23 mouse cellular contexts compared by ENCODE assay signal in the genomic region with DNA sequence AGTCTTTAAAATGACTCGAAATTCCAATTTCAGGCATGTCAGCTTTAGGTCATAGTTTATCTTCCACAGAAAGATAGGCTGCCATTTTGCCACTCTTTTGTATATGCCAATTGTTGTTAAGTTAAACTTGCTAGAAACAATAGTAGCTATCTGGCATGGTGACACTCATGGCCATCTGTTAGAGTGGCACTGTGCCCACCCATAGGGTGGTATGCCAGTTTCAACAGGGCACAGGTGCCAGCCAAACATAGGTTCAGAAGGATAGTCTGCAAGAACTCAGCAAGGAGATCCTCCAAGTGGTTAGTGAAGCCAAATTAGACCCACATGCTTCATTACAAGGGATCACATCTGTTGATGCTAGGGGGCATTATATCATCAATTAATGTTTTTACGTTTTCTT.
DNase-seq lines count a peak whose midpoint lies in the region; ATAC-seq and TF ChIP-seq lines count a peak whose summit lies in the region.
"Had no signal": no experiment of that assay in that cellular context is flagged by ENCODE, and none has a peak within 500 bp of the region (broad histone marks: within the 10 kb centered on the region; RNA-seq: fewer than 3 reads in every experiment).

No protein-coding gene starts in this region.

- H3K4me2 ChIP-seq in forebrain, embryonic 16.5 days (ENCODE audit: low read length) = no peak overlapping the region
- H3K4me2 ChIP-seq in midbrain, postnatal 0 days (ENCODE audit: low read depth, low read length, poor library complexity, severe bottlenecking) = no peak overlapping the region
- H3K4me2 ChIP-seq in midbrain, embryonic 15.5 days = no peak overlapping the region
- H3K4me2 ChIP-seq: kidney, embryonic 15.5 days; liver, embryonic 15.5 days; lung, embryonic 15.5 days; neural tube, embryonic 15.5 days; stomach, embryonic 15.5 days had no signal

- H3K9me3 ChIP-seq in forebrain, embryonic 16.5 days (ENCODE audit: control insufficient read depth, low read length) = no peaks in the 10 kb centered on the region
- no peaks in the 10 kb centered on the region for H3K9me3 ChIP-seq in forebrain, embryonic 10.5 days
- H3K9me3 ChIP-seq in midbrain, postnatal 0 days (ENCODE audit: low read length) = no peaks in the 10 kb centered on the region
- H3K9me3 ChIP-seq in midbrain, embryonic 15.5 days = no peaks in the 10 kb centered on the region
- H3K9me3 ChIP-seq: kidney, embryonic 15.5 days; limb, embryonic 10.5 days; liver, embryonic 15.5 days; lung, embryonic 15.5 days; neural tube, embryonic 15.5 days; stomach, embryonic 15.5 days had no signal

- H3K27me3 ChIP-seq in forebrain, embryonic 16.5 days (replicated peaks; ENCODE audit: control insufficient read depth, insufficient read depth, low read length) = no peaks in the 10 kb centered on the region
- H3K27me3 ChIP-seq in forebrain, embryonic 10.5 days (ENCODE audit: poor library complexity, severe bottlenecking) = no peaks in the 10 kb centered on the region
- H3K27me3 ChIP-seq in midbrain, postnatal 0 days (ENCODE audit: insufficient read depth, low read length) = no peaks in the 10 kb centered on the region
- H3K27me3 ChIP-seq in midbrain, embryonic 15.5 days (replicated peaks) = no peaks in the 10 kb centered on the region
- H3K27me3 ChIP-seq: kidney, embryonic 15.5 days; liver, embryonic 15.5 days; lung, embryonic 15.5 days; neural tube, embryonic 15.5 days; stomach, embryonic 15.5 days had no signal

- H3K4me3 ChIP-seq in forebrain, embryonic 16.5 days (replicated peaks; ENCODE audit: low read length) = no peak overlapping the region
- no peak overlapping the region for H3K4me3 ChIP-seq in forebrain, embryonic 10.5 days
- no peak overlapping the region for H3K4me3 ChIP-seq in midbrain, postnatal 0 days (ENCODE audit: low read depth, low read length)
- H3K4me3 ChIP-seq in midbrain, embryonic 15.5 days = no peak overlapping the region
- H3K4me3 ChIP-seq: gastrocnemius, adult 2 months; kidney, embryonic 15.5 days; left cerebral cortex, adult 2 months; limb, embryonic 10.5 days; liver, embryonic 15.5 days; lung, embryonic 15.5 days; neural tube, embryonic 15.5 days; stomach, embryonic 15.5 days had no signal

- 66% methylated on average over 2 of the region's 2 CpGs for WGBS in forebrain, embryonic 16.5 days
- 80% methylated on average over 2 of the region's 2 CpGs for WGBS in forebrain, embryonic 10.5 days
- 70% methylated on average over 2 of the region's 2 CpGs for WGBS in midbrain, postnatal 0 days
- 65% methylated on average over 2 of the region's 2 CpGs for WGBS in midbrain, embryonic 15.5 days

- no peak overlapping the region for H3K27ac ChIP-seq in forebrain, embryonic 16.5 days (ENCODE audit: low read length)
- H3K27ac ChIP-seq in forebrain, embryonic 10.5 days = no peak overlapping the region
- H3K27ac ChIP-seq in midbrain, postnatal 0 days (ENCODE audit: low read depth, low read length) = no peak overlapping the region
- no peak overlapping the region for H3K27ac ChIP-seq in midbrain, embryonic 15.5 days
- H3K27ac ChIP-seq: gastrocnemius, adult 2 months; kidney, embryonic 15.5 days; left cerebral cortex, adult 2 months; limb, embryonic 10.5 days; liver, embryonic 15.5 days; lung, embryonic 15.5 days; neural tube, embryonic 15.5 days; stomach, embryonic 15.5 days had no signal

- no peak overlapping the region for H3K9ac ChIP-seq in forebrain, embryonic 16.5 days (replicated peaks; ENCODE audit: low read depth, low read length)
- H3K9ac ChIP-seq in midbrain, postnatal 0 days (replicated peaks; ENCODE audit: low read length, poor library complexity, severe bottlenecking) = no peak overlapping the region
- H3K9ac ChIP-seq in midbrain, embryonic 15.5 days = no peak overlapping the region
- H3K9ac ChIP-seq: kidney, embryonic 15.5 days; liver, embryonic 15.5 days; lung, embryonic 15.5 days; neural tube, embryonic 15.5 days; stomach, embryonic 15.5 days had no signal

- TF ChIP-seq CTCF in midbrain, postnatal 0 days (IDR thresholded peaks at IDR 0.05) = no peak

- peak; percentile 38; the same call in 1 of the 2 replicates for ATAC-seq in forebrain, embryonic 16.5 days
- no peak for ATAC-seq in midbrain, postnatal 0 days (ENCODE audit: low FRiP score)
- ATAC-seq in midbrain, embryonic 15.5 days (replicated peaks) = no peak
- ATAC-seq: CD4-positive, CD25-positive, alpha-beta regulatory T cell, adult 4 months had no signal

- H3K36me3 ChIP-seq in forebrain, embryonic 16.5 days (ENCODE audit: control insufficient read depth, insufficient read depth) = no peaks in the 10 kb centered on the region
- no peaks in the 10 kb centered on the region for H3K36me3 ChIP-seq in forebrain, embryonic 10.5 days (replicated peaks)
- H3K36me3 ChIP-seq in midbrain, postnatal 0 days (ENCODE audit: insufficient read depth, low read length) = no peaks in the 10 kb centered on the region
- no peaks in the 10 kb centered on the region for H3K36me3 ChIP-seq in midbrain, embryonic 15.5 days (replicated peaks)
- H3K36me3 ChIP-seq: kidney, embryonic 15.5 days; limb, embryonic 10.5 days; liver, embryonic 15.5 days; lung, embryonic 15.5 days; neural tube, embryonic 15.5 days; stomach, embryonic 15.5 days had no signal

- H3K4me1 ChIP-seq in forebrain, embryonic 16.5 days (replicated peaks; ENCODE audit: control insufficient read depth, insufficient read depth, low read length) = no peaks in the 10 kb centered on the region
- H3K4me1 ChIP-seq in forebrain, embryonic 10.5 days = no peaks in the 10 kb centered on the region
- H3K4me1 ChIP-seq in midbrain, postnatal 0 days (ENCODE audit: insufficient read depth, low read length) = no peaks in the 10 kb centered on the region
- H3K4me1 ChIP-seq in midbrain, embryonic 15.5 days = no peaks in the 10 kb centered on the region
- H3K4me1 ChIP-seq: kidney, embryonic 15.5 days; limb, embryonic 10.5 days; liver, embryonic 15.5 days; lung, embryonic 15.5 days; neural tube, embryonic 15.5 days; stomach, embryonic 15.5 days had no signal

- DNase-seq in forebrain, embryonic 10.5 days (ENCODE audit: extremely low spot score, low spot score) = no peak
- peak; percentile 38 for DNase-seq in midbrain, postnatal 0 days (ENCODE audit: low spot score)
- DNase-seq in cerebellum, postnatal 10 days = peak; percentile 80 to 89
- no peak for DNase-seq in adrenal gland, adult 2 months
- DNase-seq in embryo, embryonic 10 days (ENCODE audit: low spot score) = no peak
- DNase-seq: adrenal gland, postnatal 25 days; gastrocnemius, adult 2 months; kidney, adult 11 months; liver; lung, postnatal 4 days; right cerebral cortex, adult 18-20 months; right cerebral cortex, postnatal 4 days; thymus, postnatal 36 days had no signal

Comparison
In these comparisons a context has a peak if more than half of its experiments do, and no peak if none do; other contexts are left out.
1. DNase-seq: peak in midbrain, postnatal 0 days (single experiment) and cerebellum, postnatal 10 days (2 of 2); none in forebrain, embryonic 10.5 days (single experiment), adrenal gland, adult 2 months (single experiment) and embryo, embryonic 10 days (single experiment).